Mouse (Mus musculus) neural tube, embryonic 14.5 days (tissue): ENCODE data around the gene Fzd7. TPM values are rescaled to one million over a fixed set of nuclear protein-coding genes. Genes with fewer than 3 reads are reported as not detected.

Source experiments
- ATAC-seq: fragments of 200-750 bp; cut with Nextera tagmentation; 2 replicates; pipeline ENCODE4 v1.8.0; 2017; ENCODE audit warnings: low read depth, mild to moderate bottlenecking, moderate TSS enrichment, moderate library complexity
- H3K27ac ChIP-seq: fragments of 300-500 bp; sonication (generic); 2 replicates; pipeline ENCODE4 v1.5.1; 2014; ENCODE audit warnings: low read depth, mild to moderate bottlenecking, control low read depth, low read length, moderate library complexity, mixed read lengths
- H3K27me3 ChIP-seq: fragments of 300-500 bp; sonication (generic); 2 replicates; pipeline ENCODE4 v1.6.1; 2014; ENCODE audit warnings: low read length; ENCODE audit not compliant: control insufficient read depth, insufficient read depth
- H3K36me3 ChIP-seq: fragments of 300-500 bp; sonication (generic); 2 replicates; pipeline ENCODE4 v1.6.1; 2014; ENCODE audit warnings: low read length, mixed read lengths; ENCODE audit not compliant: control insufficient read depth, insufficient read depth
- H3K4me1 ChIP-seq: fragments of 300-500 bp; sonication (generic); 2 replicates; pipeline ENCODE4 v1.6.1; 2014; ENCODE audit warnings: low read length; ENCODE audit not compliant: control insufficient read depth, insufficient read depth
- H3K4me2 ChIP-seq: fragments of 300-500 bp; sonication (generic); 2 replicates; pipeline ENCODE4 v1.6.1; 2014; ENCODE audit warnings: mild to moderate bottlenecking, low read depth, low read length, control low read depth
- H3K4me3 ChIP-seq: fragments of 300-500 bp; sonication (generic); 2 replicates; pipeline ENCODE4 v1.5.1; 2014; ENCODE audit warnings: low read depth, low read length, control low read depth, mixed read lengths
- H3K9ac ChIP-seq: fragments of 300-500 bp; sonication (generic); replicated peaks from 2 replicates; pipeline ENCODE4 v1.6.1; 2014; ENCODE audit warnings: low read depth, mild to moderate bottlenecking, control low read depth, low read length, mixed read lengths
- H3K9me3 ChIP-seq: fragments of 300-500 bp; sonication (generic); 2 replicates; pipeline ENCODE4 v1.6.1; 2016; ENCODE audit warnings: low read length; ENCODE audit not compliant: control insufficient read depth
- WGBS: fragments of 180-500 bp; shearing (Covaris S2); extraction: QIAGEN DNeasy Blood & Tissue Kit; methylation state at CpG from one replicate; pipeline ENCODE4 v1.1.7; 2014; 5-methylcytosine and 5-hydroxymethylcytosine counted together
- polyA plus RNA-seq: library from polyadenylated mRNA; unstranded; fragments of >200 nt; fragmentation: Nextera tagmentation; extraction: Ambion mirVana; gene quantifications from 2 replicates; pipeline ENCODE4 v1.2.1, GENCODE M21; 2014

Gene Fzd7
- polyA plus RNA-seq, 1 experiment from 2014 or later, result 4.3 TPM

GRCm38 (mm10) chr1:59503659-59504301, 21.6 kb downstream of the Fzd7 start:
- Histone ChIP-seq H3K4me1 (no peaks in the 10 kb centered on the region), H3K27me3 (no peaks in the 10 kb centered on the region), H3K36me3 (no peaks in the 10 kb centered on the region), H3K4me3 (no peak overlapping the region), H3K9ac (no peak overlapping the region), H3K9me3 (no peaks in the 10 kb centered on the region), H3K4me2 (no peak overlapping the region), H3K27ac (no peak overlapping the region)
- 59% methylated on average over 7 of the region's 7 CpGs for WGBS
- ATAC-seq, result no peak

- Histone ChIP-seq H3K27ac (no peak overlapping the region), H3K4me1 (no peaks in the 10 kb centered on the region), H3K27me3 (no peaks in the 10 kb centered on the region), H3K4me3 (no peak overlapping the region), H3K9ac (no peak overlapping the region), H3K4me2 (no peak overlapping the region), H3K36me3 (no peaks in the 10 kb centered on the region), H3K9me3 (no peaks in the 10 kb centered on the region)
- no peak for ATAC-seq
- WGBS, result 82% methylated on average over 2 of the region's 2 CpGs
These were observed 22.1 kb downstream of the Fzd7 start for GRCm38 (mm10) chr1:59504302-59504700.

- ATAC-seq, result peak; percentile 17; the same call in 1 of the 2 replicates
These were observed 26.4 kb downstream of the Fzd7 start for GRCm38 (mm10) chr1:59508463-59509139.

GRCm38 (mm10) chr1:59511566-59512270, 29.5 kb downstream of the Fzd7 start:
- H3K27ac ChIP-seq, result no peak overlapping the region
- no peaks in the 10 kb centered on the region for H3K27me3 ChIP-seq
- WGBS, result 68% methylated on average over 9 of the region's 9 CpGs
- ATAC-seq, result no peak
- no peaks in the 10 kb centered on the region for H3K9me3 ChIP-seq
- H3K4me1 ChIP-seq, result peaks cover 10% of the 10 kb centered on the region
- H3K36me3 ChIP-seq, result no peaks in the 10 kb centered on the region
- no peak overlapping the region for H3K4me2 ChIP-seq
- no peak overlapping the region for H3K9ac ChIP-seq
- no peak overlapping the region for H3K4me3 ChIP-seq

More at GRCm38 (mm10) chr1:59508463-59509139, 26.4 kb downstream of the Fzd7 start:
- Histone ChIP-seq H3K4me1 (no peaks in the 10 kb centered on the region), H3K27me3 (no peaks in the 10 kb centered on the region), H3K27ac (no peak overlapping the region), H3K4me2 (no peak overlapping the region), H3K36me3 (no peaks in the 10 kb centered on the region), H3K9ac (no peak overlapping the region), H3K4me3 (no peak overlapping the region), H3K9me3 (no peaks in the 10 kb centered on the region)
- WGBS, result 32% methylated on average over 17 of the region's 17 CpGs

GRCm38 (mm10) chr1:59516026-59516917, 34.0 kb downstream of the Fzd7 start, which contains the start of gene Gm973:
TSS of gene Gm973 (plus strand) at chr1:59516264.
- peaks cover 26% of the 10 kb centered on the region for H3K4me1 ChIP-seq
- no peaks in the 10 kb centered on the region for H3K36me3 ChIP-seq
- peak within 1 kb of the TSS; percentile 85 for H3K27ac ChIP-seq
- peak within 1 kb of the TSS; percentile 62 for H3K4me2 ChIP-seq
- H3K9me3 ChIP-seq, result no peaks in the 10 kb centered on the region
- peak within 1 kb of the TSS; percentile 46 for H3K9ac ChIP-seq
- no peaks in the 10 kb centered on the region for H3K27me3 ChIP-seq
- peak; percentile 94 for ATAC-seq
- WGBS, result 4% methylated on average over 25 of the region's 25 CpGs
- H3K4me3 ChIP-seq, result peak within 1 kb of the TSS; percentile 27

GRCm38 (mm10) chr1:59520226-59520837, 38.1 kb downstream of the Fzd7 start:
- Histone ChIP-seq H3K9ac (no peak overlapping the region), H3K4me2 (no peak overlapping the region), H3K36me3 (no peaks in the 10 kb centered on the region), H3K27me3 (no peaks in the 10 kb centered on the region), H3K9me3 (no peaks in the 10 kb centered on the region), H3K27ac (no peak overlapping the region), H3K4me1 (peaks cover 26% of the 10 kb centered on the region), H3K4me3 (no peak overlapping the region)
- no peak for ATAC-seq
- WGBS, result 14% methylated on average over 11 of the region's 11 CpGs

- Histone ChIP-seq H3K4me1 (peaks cover 12% of the 10 kb centered on the region; the same call in 1 of the 2 replicates), H3K27ac (no peak overlapping the region), H3K9ac (no peak overlapping the region), H3K4me3 (no peak overlapping the region), H3K27me3 (no peaks in the 10 kb centered on the region), H3K9me3 (no peaks in the 10 kb centered on the region), H3K4me2 (no peak overlapping the region), H3K36me3 (no peaks in the 10 kb centered on the region)
- WGBS, result 89% methylated on average over 1 of the region's 1 CpGs
- ATAC-seq, result no peak
These were observed 40.2 kb downstream of the Fzd7 start for GRCm38 (mm10) chr1:59522456-59522855.

GRCm38 (mm10) chr1:59523378-59523958, 41.2 kb downstream of the Fzd7 start:
- Histone ChIP-seq H3K9ac (no peak overlapping the region), H3K4me3 (no peak overlapping the region), H3K27ac (no peak overlapping the region), H3K4me1 (peaks cover 12% of the 10 kb centered on the region; the same call in 1 of the 2 replicates), H3K36me3 (no peaks in the 10 kb centered on the region), H3K4me2 (no peak overlapping the region), H3K27me3 (no peaks in the 10 kb centered on the region), H3K9me3 (no peaks in the 10 kb centered on the region)
- ATAC-seq, result no peak
- 59% methylated on average over 5 of the region's 5 CpGs for WGBS
